Mouse (Mus musculus) common myeloid progenitor, adult 5-6 weeks (primary cell): ENCODE data around the gene Methig1. TPM values are rescaled to one million over a fixed set of nuclear protein-coding genes. Genes with fewer than 3 reads are reported as not detected.
"Not testable (repeated sequence)": the region's sequence is repeated elsewhere in the genome, so short reads cannot be mapped to it uniquely, and the experiment has no call there.

Experiments used
- ATAC-seq: replicated peaks from 2 replicates; pipeline ENCODE4 v1.8.0; 2016; ENCODE audit warnings: low read depth, mild to moderate bottlenecking, moderate TSS enrichment, inconsistent platforms; ENCODE audit not compliant: poor library complexity, severe bottlenecking
- total RNA-seq: library from RNA; stranded (forward); fragments of 200-1000, 187-1606 nt; gene quantifications from 2 replicates; pipeline ENCODE4 v1.2.3, GENCODE M21; 2017

Methig1 gene
- total RNA-seq, 1 experiment from 2014 or later = not detected

DNA sequence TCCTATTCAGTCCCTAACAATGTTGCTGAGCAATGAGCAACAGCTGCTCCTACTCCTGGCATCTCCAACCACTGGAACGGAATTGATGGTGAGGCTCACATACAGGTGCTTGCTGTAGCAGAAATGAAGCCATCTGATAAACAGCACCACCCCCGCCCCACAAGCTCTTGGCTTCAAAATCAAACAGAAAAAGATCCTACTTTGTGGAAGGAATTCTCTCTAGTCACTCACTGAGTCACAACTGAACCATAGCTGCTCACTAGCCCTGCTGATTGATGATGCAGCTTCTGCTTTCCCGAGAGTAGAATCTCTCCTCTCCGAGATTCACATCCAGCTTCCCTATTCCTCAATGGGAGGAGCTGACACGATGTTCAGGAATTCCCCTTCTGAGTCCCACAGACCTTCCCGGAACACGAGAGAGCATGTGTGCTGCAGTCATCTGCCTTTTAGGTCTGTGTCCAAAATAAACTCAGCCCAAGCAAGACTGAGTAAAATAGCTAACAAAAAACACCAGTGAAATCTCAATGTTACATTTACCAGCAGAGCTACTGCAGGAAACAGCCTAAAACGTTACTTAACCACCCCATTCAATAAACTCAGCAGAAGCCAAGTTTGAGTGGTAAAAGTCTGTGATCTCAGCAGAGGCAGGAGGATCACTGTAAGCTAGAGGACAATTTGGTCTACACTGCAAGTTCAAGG, 68.3 kb downstream of the Methig1 start:
- ATAC-seq = no peak

DNA sequence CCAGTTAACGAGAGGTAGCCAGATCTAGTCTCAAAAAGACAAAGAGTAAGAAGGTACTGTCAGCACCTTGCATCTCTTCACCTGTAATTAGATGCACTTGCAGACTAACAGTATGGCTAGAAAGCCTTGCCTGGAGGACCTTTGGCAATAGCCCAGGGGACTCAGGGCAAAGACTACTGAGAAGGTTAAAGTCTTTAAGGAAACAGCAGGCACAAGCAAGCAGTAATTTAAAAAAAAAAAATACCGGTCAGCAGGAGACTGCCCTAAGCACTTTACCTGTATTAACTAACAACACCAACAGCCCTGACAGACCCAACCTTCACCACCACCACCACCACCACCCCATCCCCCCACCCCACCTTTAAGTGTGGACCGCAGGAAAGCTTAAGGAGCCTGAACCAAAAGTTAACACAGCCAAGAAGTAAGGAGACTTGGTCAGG, 68.8 kb downstream of the Methig1 start, which contains the start of gene Gm5475:
Gm5475 (plus strand) TSS at position 390 of the 440 bp plus-strand sequence.
- not testable (repeated sequence) for ATAC-seq

DNA sequence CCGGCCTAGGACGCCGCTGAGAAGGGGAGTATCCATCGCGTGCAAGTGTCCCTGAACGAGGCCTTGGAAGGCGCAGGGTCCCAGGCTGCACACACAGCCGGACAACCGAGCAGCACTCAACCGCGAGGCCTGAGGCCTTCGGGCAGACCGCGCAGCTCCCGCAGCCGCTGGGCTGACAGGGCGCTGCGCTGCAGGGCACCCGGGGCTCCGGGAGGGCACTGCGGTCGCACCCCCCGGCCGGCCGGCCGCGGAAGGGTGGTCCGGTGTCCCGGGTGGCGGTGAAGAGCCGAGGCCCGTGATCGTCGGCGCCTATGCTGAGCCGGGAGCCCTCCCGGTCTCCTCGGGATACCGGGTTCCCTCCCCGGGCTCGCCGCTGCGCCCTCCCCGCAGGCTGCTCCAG, 69.5 kb downstream of the Methig1 start:
- ATAC-seq = no peak

DNA sequence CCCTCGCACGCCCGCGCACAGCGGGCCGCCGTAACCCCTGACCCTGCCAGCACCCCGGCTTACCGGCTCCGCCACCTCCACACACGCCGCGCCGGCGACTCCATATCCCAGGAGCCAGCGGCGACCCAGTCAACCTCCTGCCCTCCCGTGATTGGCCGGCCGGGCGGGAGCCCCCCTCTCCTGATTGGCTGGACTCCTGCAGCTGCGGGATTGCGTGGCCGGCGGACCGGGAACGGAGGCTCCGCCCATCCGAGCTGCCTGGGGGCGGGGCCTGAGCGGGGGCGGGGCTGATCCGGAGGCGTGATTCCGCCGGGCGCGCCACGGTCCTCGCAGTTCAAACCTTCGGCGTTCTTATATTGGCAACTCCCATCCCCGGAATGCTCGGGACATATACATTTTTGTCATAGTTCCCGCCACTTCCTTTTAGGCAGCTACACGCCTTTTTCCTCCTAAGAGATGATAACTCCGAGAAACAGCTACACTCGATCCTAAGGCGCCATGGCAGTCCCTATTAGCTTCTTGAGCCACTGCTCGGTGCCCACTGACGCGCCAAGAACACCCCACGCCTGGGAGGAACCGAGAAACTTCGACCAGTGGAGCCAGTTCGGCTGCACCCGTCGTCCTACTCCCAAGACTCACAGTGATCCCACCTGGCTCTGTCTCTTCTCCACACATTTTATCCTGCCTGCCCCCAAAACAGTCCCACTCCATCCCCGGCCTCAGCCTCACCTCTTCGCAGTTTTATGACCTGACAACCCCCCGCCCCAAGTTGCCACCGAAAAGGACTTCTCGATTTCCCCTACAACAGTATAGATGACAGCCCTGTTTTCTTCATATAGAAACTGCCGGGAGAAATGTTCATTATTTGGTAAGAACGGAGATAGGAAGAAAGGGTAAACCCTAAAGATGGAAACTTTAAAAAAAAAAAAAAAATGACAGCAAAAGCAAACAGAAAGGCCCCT, 70.2 kb downstream of the Methig1 start:
- ATAC-seq = peak; percentile 90

DNA sequence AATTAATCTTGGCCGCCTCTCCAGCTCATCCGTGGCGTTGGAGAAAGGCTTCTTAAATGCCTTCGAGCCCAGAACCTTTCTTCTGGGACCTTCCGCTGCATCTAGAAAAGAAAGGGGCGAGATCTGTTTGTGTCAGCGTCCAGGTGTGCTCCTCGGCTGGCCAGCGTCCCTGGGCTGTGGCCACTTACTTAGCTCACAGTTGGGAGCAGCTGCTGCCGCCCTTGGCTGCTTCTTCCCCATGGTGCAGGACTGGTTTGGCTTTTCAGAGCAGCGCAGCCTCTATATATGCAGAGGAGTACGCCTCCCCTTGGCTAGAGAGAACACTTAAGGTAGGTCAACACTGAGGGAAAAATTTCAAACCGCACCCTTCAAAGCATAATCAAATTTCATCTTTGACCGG, 71.0 kb downstream of the Methig1 start:
- no peak for ATAC-seq

DNA sequence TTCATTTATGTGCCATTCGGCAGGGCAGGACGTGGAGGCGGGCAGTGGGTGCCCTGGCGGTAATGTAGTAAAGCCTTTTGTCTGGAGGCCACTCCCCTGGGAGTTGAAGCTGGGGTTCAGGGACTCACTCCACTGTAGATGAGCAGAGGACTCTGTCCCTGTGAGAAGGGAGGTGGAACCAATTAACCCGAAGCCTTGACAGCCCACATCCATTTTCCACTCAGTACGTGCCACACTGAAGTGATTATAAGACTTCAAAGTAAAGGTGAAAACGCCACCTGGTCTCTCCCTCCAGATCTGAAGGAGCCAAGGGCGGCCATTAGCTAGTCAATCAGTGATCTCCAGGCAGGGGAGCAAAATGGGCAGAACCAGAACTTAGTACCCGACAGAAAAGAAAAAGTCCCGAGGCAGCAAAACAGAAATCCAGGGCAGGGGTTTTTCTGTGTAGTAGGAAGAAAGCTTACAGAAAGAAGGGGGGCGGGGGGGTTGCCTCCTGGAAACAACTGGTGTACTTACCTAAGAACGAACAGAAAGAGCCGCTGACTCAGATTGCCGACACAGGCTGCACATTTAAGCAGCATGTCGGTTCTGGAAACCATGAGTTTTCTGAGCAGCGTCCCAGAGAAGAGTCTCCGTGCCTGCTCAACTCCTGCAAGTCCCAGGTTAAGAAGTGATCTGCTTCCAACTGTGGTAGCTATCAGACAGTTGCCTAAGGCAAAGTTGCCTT, 71.6 kb downstream of the Methig1 start, which contains the start of gene Slc11a2:
Slc11a2 (minus strand) TSS at position 677 of the 727 bp plus-strand sequence.
- ATAC-seq = no peak

DNA sequence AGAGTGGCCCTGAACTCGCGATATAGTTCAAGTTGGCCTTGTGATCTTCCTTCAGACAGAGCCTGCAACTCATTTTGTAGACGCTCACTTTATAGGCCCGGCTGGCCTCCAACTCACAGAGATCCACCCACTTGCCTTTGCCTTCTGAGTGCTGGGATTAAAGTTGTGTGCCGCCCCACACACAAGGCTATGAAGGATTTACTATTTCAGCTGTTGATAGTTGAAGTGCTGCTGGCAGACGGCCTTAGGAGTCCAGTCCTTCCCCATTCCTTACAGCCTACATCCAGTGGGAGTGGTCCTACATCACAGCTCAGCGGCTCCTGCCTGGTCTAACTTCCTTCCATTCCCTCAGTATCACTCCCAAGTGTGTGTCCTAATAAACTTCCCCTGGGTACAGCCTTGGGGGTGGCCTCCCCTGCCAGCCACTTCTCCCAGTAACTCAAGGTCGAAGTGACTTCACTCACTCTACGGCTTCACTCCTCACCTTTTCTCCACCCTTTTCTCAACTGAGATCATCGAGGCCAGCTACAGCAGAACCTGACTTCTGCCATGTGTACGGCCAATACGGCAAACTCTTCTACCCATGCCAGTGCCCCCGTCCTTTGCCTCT, 75.5 kb downstream of the Methig1 start:
- no peak for ATAC-seq

DNA sequence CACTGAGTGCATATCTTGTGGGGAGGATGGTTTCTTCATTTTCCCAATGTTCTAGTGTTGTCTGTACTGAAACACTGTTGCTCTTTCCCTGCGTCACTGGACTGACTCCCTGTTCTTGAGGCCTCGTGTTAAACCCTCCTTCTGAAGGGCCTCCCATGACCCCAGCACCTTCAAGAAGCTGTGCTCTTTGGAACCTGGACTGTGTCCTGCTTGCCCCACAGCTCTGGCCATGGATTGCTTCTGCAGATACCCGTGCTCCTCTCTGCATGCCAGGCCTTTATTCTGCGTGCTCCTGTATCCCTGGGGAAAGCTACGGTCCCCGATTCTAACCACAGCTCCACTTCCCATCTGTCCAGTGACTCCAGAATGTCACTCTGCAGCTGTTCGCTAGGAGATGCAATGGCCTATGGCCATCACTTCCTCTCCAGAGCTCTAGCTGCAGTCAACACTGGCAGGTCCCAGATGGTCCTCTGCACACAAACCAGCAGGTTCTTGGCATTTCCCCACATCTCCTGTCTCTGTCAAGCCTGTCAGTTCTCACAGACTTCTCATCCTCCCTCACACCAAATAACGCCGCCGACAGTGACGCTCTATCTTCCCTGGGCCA, 77.1 kb downstream of the Methig1 start:
- no peak for ATAC-seq

DNA sequence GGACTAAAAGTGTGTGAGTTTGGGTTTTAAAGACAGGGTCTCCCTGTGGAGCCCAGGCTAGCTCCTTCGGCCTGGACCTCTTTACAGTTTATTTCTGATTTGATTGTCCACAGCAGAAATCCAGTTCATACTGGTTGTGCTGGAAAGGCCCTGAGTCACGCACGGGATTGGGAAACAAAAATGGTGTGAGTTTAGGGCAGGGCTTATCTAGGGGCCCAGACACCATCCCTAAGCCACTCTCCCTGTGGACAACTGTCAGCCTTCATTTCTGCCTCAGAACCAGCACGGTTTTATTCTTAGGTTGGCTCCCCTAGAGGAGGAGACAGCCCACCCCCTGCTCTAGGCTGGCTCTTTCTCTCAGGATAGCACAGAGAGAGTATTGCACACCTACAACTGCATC, 80.3 kb downstream of the Methig1 start:
- ATAC-seq = no peak

Other genes with a start within 250 kb of the Methig1 start
- gene Atf1, start 125.3 kb upstream of the Methig1 start, total RNA-seq = 77.0 and 94.4 TPM in 2 replicates
- gene Tmprss12, start 72.3 kb upstream of the Methig1 start, total RNA-seq = not detected in 2 replicates
- gene Mettl7a1, start 49.0 kb upstream of the Methig1 start, total RNA-seq = 68.5 and 80.8 TPM in 2 replicates
- gene Mettl7a3, start 18.2 kb upstream of the Methig1 start, total RNA-seq = not detected in 2 replicates
- gene Mettl7a2, start 51 bp downstream of the Methig1 start, total RNA-seq = not detected in 2 replicates
- not detected in 2 replicates for gene Higd1c, start 11.4 kb downstream of the Methig1 start, total RNA-seq
- gene Gm5475, start 69.0 kb downstream of the Methig1 start, total RNA-seq = not detected in 2 replicates
- 19.7 and 30.4 TPM in 2 replicates for gene Slc11a2, start 71.9 kb downstream of the Methig1 start, total RNA-seq
- gene Letmd1, start 115.9 kb downstream of the Methig1 start, total RNA-seq = 20.1 and 30.2 TPM in 2 replicates
- 2.6 and 4.0 TPM in 2 replicates for gene Csrnp2, start 142.3 kb downstream of the Methig1 start, total RNA-seq
- gene Tfcp2, start 198.9 kb downstream of the Methig1 start, total RNA-seq = 10.1 and 16.9 TPM in 2 replicates
- 0.19 and 1.4 TPM in 2 replicates for gene Pou6f1, start 246.8 kb downstream of the Methig1 start, total RNA-seq